20 mouse cellular contexts compared by ENCODE assay signal in genomic region chr10:75156835-75157234, GRCm38 (mm10). TPM values are rescaled to one million over a fixed set of nuclear protein-coding genes. Genes with fewer than 3 reads are reported as not detected.
DNase-seq lines count a peak whose midpoint lies in the region; ATAC-seq and TF ChIP-seq lines count a peak whose summit lies in the region.
"Had no signal": no experiment of that assay in that cellular context is flagged by ENCODE, and none has a peak within 500 bp of the region (broad histone marks: within the 10 kb centered on the region; RNA-seq: fewer than 3 reads in every experiment).

No protein-coding gene starts in this region.

- no peak overlapping the region for H3K9ac ChIP-seq in embryonic facial prominence, embryonic 11.5 days (replicated peaks; ENCODE audit: low read length)
- H3K9ac ChIP-seq in neural tube, embryonic 12.5 days = no peak overlapping the region
- no peak overlapping the region for H3K9ac ChIP-seq in kidney, postnatal 0 days (ENCODE audit: low read depth, low read length)
- H3K9ac ChIP-seq: embryonic facial prominence, embryonic 15.5 days; limb, embryonic 13.5 days had no signal

- 54% methylated on average over 6 of the region's 6 CpGs for WGBS in embryonic facial prominence, embryonic 11.5 days
- 53% methylated on average over 6 of the region's 6 CpGs for WGBS in embryonic facial prominence, embryonic 10.5 days
- WGBS in neural tube, embryonic 12.5 days = 74% methylated on average over 6 of the region's 6 CpGs
- 48% methylated on average over 6 of the region's 6 CpGs for WGBS in kidney, postnatal 0 days

- DNase-seq in embryonic facial prominence, embryonic 11.5 days (ENCODE audit: low spot score) = no peak
- DNase-seq in embryonic facial prominence, embryonic 10.5 days (ENCODE audit: low spot score) = no peak
- no peak for DNase-seq in neural tube, embryonic 10.5 days (ENCODE audit: extremely low spot score, low spot score)
- peak; percentile 79 for DNase-seq in kidney, postnatal 0 days (ENCODE audit: low spot score)
- DNase-seq in adrenal gland, adult 2 months = no peak
- no peak for DNase-seq in adipocyte (ENCODE audit: low spot score)
- no peak for DNase-seq in heart, postnatal 25 days (ENCODE audit: low spot score)
- DNase-seq: adrenal gland, adult 8-10 months; cerebellum, postnatal 36 days; gastrocnemius, postnatal 36 days; heart, postnatal 10 days; layer of hippocampus, adult 9-11 months; lung, postnatal 14 days; thymus, postnatal 4 days had no signal

- intact Hi-C loops in heart, postnatal 25 days (cut with DNase I) = no loop called here

- TF ChIP-seq CTCF in kidney, postnatal 0 days (IDR thresholded peaks at IDR 0.05; ENCODE audit: low read depth) = no peak; the same call in 1 of the 2 replicates

- no peak overlapping the region for H3K27ac ChIP-seq in embryonic facial prominence, embryonic 11.5 days (replicated peaks; ENCODE audit: low read depth, low read length)
- no peak overlapping the region for H3K27ac ChIP-seq in embryonic facial prominence, embryonic 10.5 days (replicated peaks)
- no peak overlapping the region for H3K27ac ChIP-seq in neural tube, embryonic 12.5 days
- H3K27ac ChIP-seq in kidney, postnatal 0 days = 0 out of 2 replicates have a peak overlapping the region, but pooled peaks have one; percentile 16
- H3K27ac ChIP-seq: embryonic facial prominence, embryonic 15.5 days; limb, embryonic 13.5 days; midbrain, embryonic 10.5 days had no signal

- H3K36me3 ChIP-seq in embryonic facial prominence, embryonic 11.5 days (replicated peaks; ENCODE audit: control insufficient read depth, insufficient read depth, low read depth, low read length) = peaks cover 3% of the 10 kb centered on the region
- peaks cover 93% of the 10 kb centered on the region for H3K36me3 ChIP-seq in embryonic facial prominence, embryonic 10.5 days (replicated peaks)
- H3K36me3 ChIP-seq in neural tube, embryonic 12.5 days = peaks cover 77% of the 10 kb centered on the region
- peaks cover 18% of the 10 kb centered on the region; the same call in 1 of the 2 replicates for H3K36me3 ChIP-seq in kidney, postnatal 0 days (ENCODE audit: insufficient read depth, low read length)

- H3K4me1 ChIP-seq in embryonic facial prominence, embryonic 11.5 days (ENCODE audit: control insufficient read depth, insufficient read depth, low read length) = no peaks in the 10 kb centered on the region
- peaks cover 22% of the 10 kb centered on the region for H3K4me1 ChIP-seq in embryonic facial prominence, embryonic 10.5 days
- no peaks in the 10 kb centered on the region for H3K4me1 ChIP-seq in neural tube, embryonic 12.5 days
- H3K4me1 ChIP-seq in kidney, postnatal 0 days (replicated peaks; ENCODE audit: insufficient read depth, low read length) = no peaks in the 10 kb centered on the region
- H3K4me1 ChIP-seq: embryonic facial prominence, embryonic 15.5 days; limb, embryonic 13.5 days had no signal

- no peak overlapping the region for H3K4me2 ChIP-seq in embryonic facial prominence, embryonic 11.5 days (ENCODE audit: low read depth, low read length)
- no peak overlapping the region for H3K4me2 ChIP-seq in neural tube, embryonic 12.5 days (replicated peaks)
- H3K4me2 ChIP-seq in kidney, postnatal 0 days (ENCODE audit: low read length) = no peak overlapping the region
- H3K4me2 ChIP-seq: embryonic facial prominence, embryonic 15.5 days; limb, embryonic 13.5 days had no signal

- H3K9me3 ChIP-seq in embryonic facial prominence, embryonic 11.5 days (replicated peaks; ENCODE audit: control insufficient read depth, low read length) = no peaks in the 10 kb centered on the region
- H3K9me3 ChIP-seq in embryonic facial prominence, embryonic 10.5 days = no peaks in the 10 kb centered on the region
- no peaks in the 10 kb centered on the region for H3K9me3 ChIP-seq in neural tube, embryonic 12.5 days
- H3K9me3 ChIP-seq in kidney, postnatal 0 days (replicated peaks; ENCODE audit: low read length) = no peaks in the 10 kb centered on the region
- H3K9me3 ChIP-seq: embryonic facial prominence, embryonic 15.5 days; limb, embryonic 13.5 days; midbrain, embryonic 10.5 days had no signal

- H3K4me3 ChIP-seq in embryonic facial prominence, embryonic 11.5 days (ENCODE audit: low read depth, low read length) = no peak overlapping the region
- no peak overlapping the region for H3K4me3 ChIP-seq in embryonic facial prominence, embryonic 10.5 days
- no peak overlapping the region for H3K4me3 ChIP-seq in neural tube, embryonic 12.5 days
- no peak overlapping the region for H3K4me3 ChIP-seq in kidney, postnatal 0 days (replicated peaks; ENCODE audit: low read depth, low read length)
- H3K4me3 ChIP-seq: embryonic facial prominence, embryonic 15.5 days; limb, embryonic 13.5 days; midbrain, embryonic 10.5 days had no signal

- no peaks in the 10 kb centered on the region for H3K27me3 ChIP-seq in embryonic facial prominence, embryonic 11.5 days (ENCODE audit: control insufficient read depth, insufficient read depth, low read length)
- no peaks in the 10 kb centered on the region for H3K27me3 ChIP-seq in embryonic facial prominence, embryonic 10.5 days (replicated peaks; ENCODE audit: low read depth, poor library complexity, severe bottlenecking)
- no peaks in the 10 kb centered on the region for H3K27me3 ChIP-seq in neural tube, embryonic 12.5 days (replicated peaks)
- no peaks in the 10 kb centered on the region for H3K27me3 ChIP-seq in kidney, postnatal 0 days (ENCODE audit: insufficient read depth, low read length)
- H3K27me3 ChIP-seq: CH12.LX; embryonic facial prominence, embryonic 15.5 days; limb, embryonic 13.5 days had no signal

- ATAC-seq in embryonic facial prominence, embryonic 11.5 days (replicated peaks; ENCODE audit: insufficient number of reproducible peaks, low FRiP score, low TSS enrichment, low read depth) = 0 out of 2 replicates have a peak, but pooled peaks have one; percentile 20
- ATAC-seq in neural tube, embryonic 12.5 days (ENCODE audit: low FRiP score, low read depth) = 0 out of 2 replicates have a peak, but pooled peaks have one; percentile 38
- ATAC-seq in kidney, postnatal 0 days (replicated peaks; ENCODE audit: low FRiP score, low read depth) = peak; percentile 84
- ATAC-seq: inflammation-experienced regulatory T-cells, adult 6 months had no signal

RNA-seq across cellular contexts. Expression of gene Specc1l, which starts 55.0 kb away (rescaled TPM):
- polyA plus RNA-seq in embryonic facial prominence, embryonic 11.5 days (2014; fragmentation: Nextera tagmentation; extraction: Ambion mirVana) = 23.3 and 24.1 TPM in 2 replicates
- polyA plus RNA-seq in embryonic facial prominence, embryonic 10.5 days (2016; fragmentation: Nextera tagmentation; extraction: Ambion mirVana) = 41.9 and 43.3 TPM in 2 replicates
- polyA plus RNA-seq in neural tube, embryonic 12.5 days (2016; fragmentation: Nextera tagmentation; extraction: Ambion mirVana) = 40.0 and 43.2 TPM in 2 replicates
- 18.7 and 19.7 TPM in 2 replicates for polyA plus RNA-seq in kidney, postnatal 0 days (2015; fragmentation: Nextera tagmentation; extraction: Ambion mirVana)
- 10 to 100 TPM; 58.8 to 64.0 TPM for total RNA-seq in adrenal gland, adult 2 months (2021)
- 24.3 and 27.8 TPM in 2 replicates for polyA plus RNA-seq in adrenal gland, adult 2 months (2012; rRNA removed)
- total RNA-seq in heart, postnatal 25 days (2021) = 10 to 100 TPM; 38.5 to 39.5 TPM

Comparison
In these comparisons a context has a peak if more than half of its experiments do, and no peak if none do; other contexts are left out.
1. ATAC-seq: peak in every context shown above with its lines; median percentile 84 in kidney, postnatal 0 days; 38 in neural tube, embryonic 12.5 days; 20 in embryonic facial prominence, embryonic 11.5 days.